Mouse (Mus musculus): ENCODE data around the gene Uts2r.

The Uts2r gene

DNA sequence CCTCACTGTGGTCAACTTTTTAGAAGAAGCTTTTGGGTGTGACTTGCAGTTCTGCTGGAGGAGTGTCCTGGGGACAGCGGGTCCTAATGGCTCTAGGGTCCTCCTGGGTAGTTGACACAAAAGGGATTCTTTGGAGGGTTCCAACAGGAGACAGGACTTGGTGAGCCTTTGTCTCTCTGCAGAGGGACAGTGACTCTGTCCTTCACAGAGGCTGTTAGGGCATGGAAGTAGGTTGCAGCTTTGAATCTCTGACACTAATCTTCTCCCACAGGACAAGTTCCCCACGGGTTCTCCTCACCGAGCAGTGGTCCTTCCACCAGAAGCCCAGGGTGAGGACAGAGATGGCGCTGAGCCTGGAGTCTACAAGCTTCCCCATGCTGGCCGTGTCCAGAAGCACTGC lies at the start of gene Uts2r:
Uts2r (plus strand) TSS at position 301 of the 400 bp plus-strand sequence.
- DNase-seq (ENCODE audit: low spot score): no peak

DNA sequence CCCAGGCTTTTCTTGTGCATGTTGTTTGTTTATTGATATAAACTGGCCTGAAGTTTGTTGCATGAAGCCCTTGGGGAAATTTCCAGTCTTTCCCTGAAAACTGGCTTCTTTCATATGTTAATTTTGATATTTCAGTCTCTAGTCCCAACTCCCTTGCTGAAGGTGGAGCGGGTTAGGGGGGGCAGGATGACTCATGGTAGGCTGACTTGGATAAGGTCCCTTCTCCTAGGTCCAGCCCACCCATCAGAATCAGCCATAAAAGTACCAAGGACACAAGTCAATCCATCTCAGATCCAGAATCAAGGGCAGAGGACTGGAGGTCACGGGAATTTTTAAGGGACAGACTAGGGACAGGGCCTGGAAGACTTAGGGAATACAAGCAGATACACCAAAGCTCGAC lies 49.0 kb upstream of the Uts2r start:
- no peak for DNase-seq (ENCODE audit: low spot score)

DNA sequence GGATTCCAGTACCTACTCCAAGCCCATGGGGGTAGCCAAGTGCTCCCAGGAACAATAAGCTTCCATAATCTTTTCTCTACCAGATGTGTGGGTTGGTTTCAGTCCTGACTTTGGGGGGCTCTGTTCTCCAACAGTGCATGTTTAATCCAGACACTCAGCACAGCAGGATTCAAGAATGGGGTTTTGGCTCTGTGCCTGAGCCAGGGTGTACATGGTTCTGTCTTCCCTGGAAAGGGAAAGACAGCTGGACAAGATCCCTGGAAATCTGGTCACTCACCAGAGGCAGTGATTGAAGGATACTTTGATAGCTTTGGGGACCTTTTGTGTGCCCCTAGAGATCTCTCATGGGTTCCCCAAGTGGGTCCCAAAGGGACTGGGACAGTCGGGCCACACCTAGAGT lies 48.5 kb upstream of the Uts2r start:
- DNase-seq (ENCODE audit: low spot score): no peak

DNA sequence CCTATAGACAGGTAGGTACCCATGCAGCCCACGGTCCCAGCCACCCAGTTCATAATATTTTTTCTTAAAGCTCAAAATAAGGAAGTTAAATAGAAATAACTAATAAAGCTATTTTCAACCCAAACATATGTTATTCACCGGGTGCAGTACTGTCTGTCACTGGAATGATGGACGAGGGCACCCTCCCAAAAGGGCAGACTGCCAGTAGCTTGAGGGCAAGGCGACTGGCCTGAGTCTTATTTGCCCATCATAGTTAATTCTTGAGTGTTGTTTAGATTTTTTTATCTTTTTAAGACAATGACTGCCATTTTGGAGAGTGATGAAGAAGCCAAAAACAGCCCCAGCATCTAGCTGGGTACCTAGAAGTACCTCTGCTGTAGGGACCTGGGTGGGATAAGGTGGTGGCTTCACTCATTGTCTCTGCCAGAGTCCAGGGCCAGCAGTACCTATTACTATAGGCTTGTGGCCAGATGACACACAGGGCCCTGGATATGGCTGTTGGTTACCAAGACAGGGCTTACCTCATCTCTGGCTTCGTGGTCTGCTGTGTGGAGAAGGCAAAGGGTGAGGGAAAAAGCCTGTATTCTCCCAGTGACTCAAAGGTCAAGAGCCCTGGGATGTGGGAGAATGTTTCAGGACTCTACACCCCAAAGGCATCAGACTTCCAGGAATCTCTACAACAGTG lies 47.8 kb upstream of the Uts2r start:
- DNase-seq (ENCODE audit: low spot score): no peak

DNA sequence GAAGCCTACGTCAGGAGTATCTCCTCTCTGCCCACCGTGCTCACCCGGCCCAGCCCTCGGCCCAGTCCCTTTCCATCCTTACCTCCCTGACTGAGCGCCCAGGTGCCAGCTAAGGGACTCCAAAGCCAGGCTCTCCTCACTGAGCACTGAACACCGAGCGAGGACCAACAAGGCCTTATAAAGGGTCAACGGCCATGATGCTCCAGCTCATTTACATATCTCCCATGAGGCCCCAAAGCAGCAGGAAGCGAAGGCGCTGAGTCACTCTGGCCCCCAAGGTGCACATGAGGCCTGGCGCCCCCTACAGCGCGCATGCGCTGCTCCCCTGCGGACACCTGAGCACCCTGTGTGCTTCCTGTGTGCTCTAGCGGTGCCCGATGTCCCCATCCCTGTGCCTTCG lies 42.0 kb upstream of the Uts2r start:
- DNase-seq (ENCODE audit: low spot score): no peak

DNA sequence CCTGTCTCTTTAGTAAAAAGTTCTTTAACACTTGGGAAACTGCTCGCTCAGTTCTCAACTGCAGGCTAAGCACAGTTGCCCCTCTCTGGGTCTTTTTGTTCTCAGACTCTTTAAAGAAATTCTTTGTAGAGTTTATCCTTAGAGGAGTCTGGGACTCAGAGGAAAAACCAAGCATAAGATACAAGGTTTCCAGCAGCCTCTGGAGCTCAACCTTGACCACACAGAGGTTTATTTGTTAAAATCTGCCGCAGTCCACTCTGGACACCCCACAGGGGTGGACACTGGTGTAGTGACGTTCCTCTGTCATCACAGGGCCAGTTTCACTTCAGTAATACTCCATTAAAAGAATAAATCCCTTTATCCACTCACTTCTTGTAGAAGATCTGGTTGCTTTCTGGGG lies 41.5 kb upstream of the Uts2r start, which contains the start of gene Tex19.2:
Tex19.2 (minus strand) TSS at position 101 of the 400 bp plus-strand sequence.
- no peak for DNase-seq (ENCODE audit: low spot score)

DNA sequence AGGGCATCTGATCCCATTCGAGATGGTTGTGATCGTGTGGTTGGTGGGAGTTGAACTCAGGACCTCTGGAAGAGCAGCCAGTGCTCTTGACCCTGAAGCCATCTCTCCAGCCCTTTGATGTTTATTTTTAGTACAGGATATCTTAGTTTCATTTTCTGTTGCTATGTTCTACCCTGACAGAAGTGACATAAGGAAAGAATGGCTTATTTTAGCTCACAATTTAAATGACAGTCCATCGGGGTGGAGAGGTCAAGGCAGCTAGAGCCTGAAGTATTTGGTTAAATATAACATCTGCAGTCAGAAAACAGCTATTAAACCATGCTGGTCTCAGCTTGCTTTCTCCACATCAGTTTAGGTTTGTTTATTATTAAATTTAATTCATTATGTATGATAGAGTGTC lies 38.9 kb upstream of the Uts2r start:
- no peak for DNase-seq (ENCODE audit: low spot score)

DNA sequence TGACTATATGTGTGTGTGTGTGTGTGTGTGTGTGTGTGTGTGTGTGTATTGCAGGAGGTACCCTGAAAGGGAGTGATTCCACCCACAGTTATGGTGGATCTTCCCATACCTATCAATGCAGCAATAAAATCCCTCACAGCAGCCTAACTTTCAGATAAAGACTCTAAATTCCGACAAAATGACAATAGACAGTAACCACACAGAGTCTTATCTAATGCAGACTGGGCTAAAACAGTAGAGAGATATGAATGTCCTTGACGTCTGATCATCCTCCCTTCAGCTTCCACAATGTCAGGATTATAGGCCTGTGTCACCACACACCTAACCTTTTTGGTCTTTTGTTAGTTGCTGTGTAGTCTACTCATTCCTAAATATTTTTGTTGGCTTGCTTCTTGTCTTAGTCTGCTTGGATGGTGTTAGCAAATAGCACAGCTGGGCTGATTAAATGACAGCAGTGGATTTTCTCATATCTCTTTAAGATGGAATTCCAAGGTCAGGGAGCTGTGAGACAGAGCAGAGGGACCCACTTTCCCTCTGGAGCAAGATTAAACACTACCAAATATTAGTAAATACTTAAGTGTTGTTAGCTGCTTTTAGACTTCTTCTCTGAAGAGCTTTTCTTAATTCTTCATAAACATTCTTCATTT lies 37.9 kb upstream of the Uts2r start:
- DNase-seq (ENCODE audit: low spot score): no peak

DNA sequence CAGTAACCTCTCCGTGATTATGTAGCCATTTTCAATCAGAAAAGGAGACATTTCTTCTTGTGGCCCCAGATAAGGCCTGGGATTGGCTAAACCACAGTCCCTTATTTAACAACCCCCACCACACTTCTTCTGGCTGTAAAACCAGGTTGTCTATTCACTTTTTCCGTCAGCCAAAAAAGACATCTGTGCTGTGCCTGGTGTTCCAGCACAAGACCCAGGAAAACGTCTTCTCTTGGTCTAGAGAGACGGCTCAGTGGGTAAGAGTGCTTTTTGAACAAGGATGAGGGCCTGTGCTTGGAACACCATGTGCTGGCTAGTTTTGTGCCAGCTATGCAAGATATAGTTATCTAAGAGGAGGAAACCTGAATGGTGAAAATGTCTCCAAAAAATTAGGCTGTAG lies 36.6 kb upstream of the Uts2r start:
- DNase-seq (ENCODE audit: low spot score): no peak

DNA sequence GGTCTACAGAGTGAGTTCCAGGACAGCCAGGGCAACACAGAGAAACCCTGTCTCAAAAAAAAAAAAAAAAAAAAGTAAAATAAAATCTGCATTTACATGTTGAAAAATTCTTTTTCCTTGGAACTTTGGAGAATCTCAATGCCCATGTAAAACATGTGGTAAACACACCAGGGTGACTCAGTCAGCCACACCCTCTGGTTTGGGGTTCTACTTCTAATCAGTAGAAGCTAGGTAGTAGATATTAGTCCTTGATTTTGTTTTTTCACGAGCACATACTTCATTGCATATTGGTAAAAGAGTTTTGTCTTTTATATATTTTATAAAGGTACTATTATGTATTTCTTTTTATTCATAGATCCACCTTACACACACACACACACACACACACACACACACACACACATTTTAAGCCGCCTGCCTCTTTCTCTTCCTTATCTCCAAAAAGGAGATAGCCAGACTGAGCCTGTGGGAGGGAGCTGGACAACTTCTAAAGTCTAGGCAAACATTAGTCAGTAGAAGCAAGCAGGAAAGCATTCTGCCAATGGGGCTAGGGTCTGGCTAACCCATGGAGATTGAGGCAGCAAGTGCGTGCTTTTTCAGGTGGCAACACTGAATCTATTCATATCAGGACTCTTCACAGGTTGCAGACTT lies 34.4 kb upstream of the Uts2r start:
- no peak for DNase-seq (ENCODE audit: low spot score)

DNA sequence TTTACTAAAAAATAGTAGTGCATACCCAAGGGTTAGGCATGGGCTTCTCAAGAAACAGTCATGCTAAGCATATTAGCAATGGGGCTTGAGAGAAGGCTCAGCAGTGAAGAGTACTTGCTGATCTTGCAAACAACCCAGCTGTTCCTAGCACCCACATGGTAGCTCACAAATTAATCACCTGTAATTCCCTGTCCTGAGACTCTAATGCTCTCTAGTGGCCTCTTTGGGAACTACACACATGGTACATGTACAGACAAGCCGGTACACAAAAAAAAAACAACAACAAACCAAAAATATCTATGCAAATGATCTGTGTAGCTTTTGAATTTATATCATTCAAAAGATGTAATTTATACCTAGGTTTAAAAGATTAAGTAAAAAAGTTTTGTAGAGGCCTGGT lies 33.7 kb upstream of the Uts2r start:
- no peak for DNase-seq (ENCODE audit: low spot score)

DNA sequence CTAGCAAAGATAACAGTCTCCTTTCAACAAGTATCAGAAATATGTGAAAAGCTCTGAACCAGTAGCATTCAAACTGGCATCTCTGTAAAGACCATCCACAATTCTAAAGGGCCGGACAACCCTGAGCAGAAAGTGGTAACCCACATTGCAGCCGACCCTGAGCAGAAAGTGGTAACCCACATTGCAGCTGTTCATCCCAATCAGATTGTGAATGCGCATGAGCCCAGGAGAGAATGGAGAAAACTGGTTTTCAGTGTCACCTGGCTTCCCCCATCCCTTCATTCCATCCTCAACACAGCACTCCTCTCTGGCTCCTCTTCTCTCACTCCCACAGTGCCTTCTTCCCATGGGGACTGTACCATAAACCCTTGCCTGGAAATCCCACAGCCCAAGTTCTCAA lies 32.6 kb upstream of the Uts2r start:
- DNase-seq (ENCODE audit: low spot score): no peak

DNA sequence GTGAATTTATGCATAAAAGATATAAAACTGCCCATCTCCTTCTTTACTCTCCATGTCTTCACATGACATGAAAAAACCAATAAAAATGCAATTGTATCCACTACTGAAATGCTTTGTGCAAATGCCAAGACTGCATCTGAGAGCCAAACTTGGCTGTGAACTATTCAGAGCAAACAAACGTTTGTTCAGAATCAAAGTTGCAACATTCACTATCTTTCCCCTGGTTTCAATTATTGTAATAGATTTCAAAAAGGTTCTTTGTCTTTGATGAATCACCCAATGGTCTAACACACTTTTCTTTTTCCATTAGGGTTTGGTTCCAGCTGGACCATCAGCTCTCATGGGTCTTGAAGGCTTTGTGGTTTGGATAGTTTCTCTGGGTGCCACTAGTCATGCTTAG lies 30.5 kb upstream of the Uts2r start:
- no peak for DNase-seq (ENCODE audit: low spot score)

DNA sequence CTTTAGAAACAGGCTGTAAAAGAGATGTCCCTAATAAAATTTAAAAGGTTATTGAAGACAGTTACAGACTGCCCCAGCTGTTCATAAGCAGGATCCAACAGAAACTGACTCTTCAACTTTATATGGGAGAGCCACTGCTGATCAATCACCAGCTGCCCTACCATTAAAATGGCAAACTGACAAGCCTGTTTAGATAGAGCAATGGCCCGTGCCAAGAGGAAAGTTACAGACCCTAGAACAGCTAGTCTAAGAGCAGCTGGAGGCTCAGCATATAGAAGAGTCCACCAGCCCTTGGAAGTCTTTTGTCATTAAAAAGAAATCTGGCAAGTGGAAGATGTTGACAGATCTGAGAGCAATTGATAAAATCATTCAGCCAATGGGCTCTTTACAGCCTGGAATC lies 25.5 kb upstream of the Uts2r start:
- no peak for DNase-seq (ENCODE audit: low spot score)

DNA sequence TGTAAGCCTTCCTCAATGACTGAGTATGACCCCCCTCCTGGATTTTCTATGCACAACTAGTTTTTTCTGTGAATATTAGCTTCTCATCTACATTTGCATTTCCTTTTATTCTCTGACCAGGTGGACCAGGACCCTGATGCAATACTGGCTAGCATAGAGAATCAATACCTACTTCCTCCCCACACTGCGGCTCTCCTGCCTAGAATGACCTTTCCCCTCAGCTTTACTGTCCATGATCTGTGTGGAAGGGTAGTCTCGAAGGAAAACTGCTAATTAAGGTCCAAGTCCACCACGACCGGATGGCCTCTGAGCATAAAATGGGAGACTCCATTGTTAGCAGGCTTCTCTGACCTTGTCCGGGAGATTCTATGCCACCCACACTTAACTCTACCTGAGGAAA lies 22.4 kb upstream of the Uts2r start:
- no peak for DNase-seq (ENCODE audit: low spot score)

DNA sequence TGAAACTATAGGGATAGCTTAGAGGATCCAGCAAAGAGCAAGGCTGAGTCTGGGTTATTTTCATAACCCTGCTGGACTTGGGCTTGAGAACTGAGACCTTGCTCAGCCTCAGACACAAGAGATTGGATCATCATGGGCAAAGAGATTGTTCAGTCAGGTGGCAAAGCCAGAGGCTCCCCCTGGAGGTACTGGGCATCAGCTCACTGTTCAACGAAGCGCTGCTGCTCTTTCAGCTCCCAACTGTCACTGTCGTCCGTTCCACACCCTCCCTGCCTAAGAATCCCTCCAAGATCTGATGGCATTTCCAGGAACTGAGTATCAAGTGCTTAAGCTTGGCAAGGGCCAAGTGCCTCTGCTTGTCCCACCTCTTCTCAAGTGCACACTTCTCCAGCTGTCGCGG lies 21.3 kb upstream of the Uts2r start:
- no peak for DNase-seq (ENCODE audit: low spot score)

DNA sequence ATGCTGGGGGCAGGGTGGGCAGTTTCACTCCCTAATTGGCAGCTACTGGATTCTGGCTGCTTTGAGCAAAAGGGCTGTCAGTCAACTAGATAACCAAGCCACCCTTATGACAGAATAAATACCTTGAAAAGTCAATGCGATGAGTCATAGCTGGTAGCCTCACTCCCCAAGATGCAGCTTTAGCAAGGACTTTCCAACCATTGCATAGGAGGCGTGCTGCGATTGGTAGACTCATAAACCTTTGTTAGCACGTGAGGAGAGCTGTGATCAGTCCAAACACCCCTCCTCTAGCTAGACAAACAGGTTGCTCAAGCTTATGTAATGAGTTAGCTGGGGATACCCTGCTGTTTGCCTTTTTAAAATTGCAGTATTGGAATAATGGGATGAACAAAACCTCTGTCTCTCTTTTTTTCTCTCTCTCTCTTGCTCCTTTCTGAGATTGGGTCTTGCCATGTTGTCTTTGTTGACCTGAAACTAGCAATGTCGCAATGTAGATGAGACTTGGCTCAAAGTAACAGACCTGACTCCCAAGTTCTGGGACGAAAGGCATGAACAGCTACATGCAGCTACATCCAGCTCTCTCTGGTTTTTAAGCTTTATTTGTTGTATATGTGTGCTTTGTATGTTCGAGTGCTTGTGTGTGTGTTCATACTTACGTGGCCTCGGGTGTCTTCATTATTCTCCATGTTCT lies 16.6 kb upstream of the Uts2r start:
- DNase-seq (ENCODE audit: low spot score): no peak

DNA sequence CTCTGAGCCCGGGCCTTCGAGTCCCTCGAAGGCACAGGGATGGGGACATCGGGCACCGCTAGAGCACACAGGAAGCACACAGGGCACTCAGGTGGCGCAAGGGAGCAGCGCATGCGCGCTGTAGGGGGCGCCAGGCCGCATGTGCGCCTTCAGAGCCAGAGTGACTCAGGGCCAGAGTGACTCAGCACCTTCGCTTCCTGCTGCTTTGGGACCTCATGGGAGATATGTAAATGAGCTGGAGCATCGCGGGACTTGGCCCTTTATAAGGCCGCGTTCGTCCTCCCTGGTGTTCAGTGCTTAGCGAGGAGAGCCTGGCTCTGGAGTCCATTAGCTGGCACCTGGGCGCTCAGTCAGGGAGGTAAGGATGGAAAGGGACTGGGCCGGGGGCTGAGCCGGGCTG lies 14.2 kb upstream of the Uts2r start, which contains the start of gene Tex19.1:
Tex19.1 (plus strand) TSS at position 279 of the 400 bp plus-strand sequence.
- DNase-seq (ENCODE audit: low spot score): no peak

DNA sequence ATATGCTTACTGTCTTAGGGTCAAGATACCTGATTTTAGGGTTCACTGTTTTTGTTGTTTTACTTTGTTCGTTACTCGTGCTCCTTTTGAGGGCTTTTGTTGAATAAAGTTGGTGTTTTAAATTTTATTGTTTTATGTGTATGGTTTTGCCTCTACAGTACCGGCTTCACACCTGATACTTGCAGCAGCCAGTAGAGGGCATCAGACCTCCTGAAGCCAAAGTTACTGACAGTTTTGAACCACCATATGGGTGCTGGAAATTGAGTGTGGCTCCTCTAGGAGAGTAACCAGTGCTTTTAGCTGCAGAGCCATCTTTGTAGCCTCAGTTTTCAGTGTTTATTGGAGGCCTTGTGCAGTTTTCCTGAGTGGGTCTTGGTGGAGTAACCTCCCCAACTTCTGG lies 11.9 kb upstream of the Uts2r start:
- no peak for DNase-seq (ENCODE audit: low spot score)

DNA sequence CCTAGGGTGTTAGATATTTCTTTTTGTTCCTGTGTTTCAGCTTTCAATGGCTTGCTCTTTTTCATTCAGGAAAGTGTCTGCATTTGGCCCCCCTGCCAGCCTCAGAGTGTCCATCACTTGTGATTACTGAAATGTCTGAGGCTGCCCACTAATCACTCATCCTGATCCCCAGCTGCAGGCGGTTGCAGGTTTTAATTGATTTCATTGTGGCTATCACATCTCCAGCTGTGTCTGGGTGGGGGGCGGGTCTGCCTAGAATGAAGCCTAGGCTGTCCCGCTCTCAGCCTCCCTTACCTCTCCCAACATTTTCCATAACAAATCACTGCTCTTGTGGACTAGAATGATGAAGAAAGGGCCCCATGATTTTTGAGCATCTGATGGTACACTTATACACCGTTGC lies 5.9 kb upstream of the Uts2r start:
- no peak for DNase-seq (ENCODE audit: low spot score)

DNA sequence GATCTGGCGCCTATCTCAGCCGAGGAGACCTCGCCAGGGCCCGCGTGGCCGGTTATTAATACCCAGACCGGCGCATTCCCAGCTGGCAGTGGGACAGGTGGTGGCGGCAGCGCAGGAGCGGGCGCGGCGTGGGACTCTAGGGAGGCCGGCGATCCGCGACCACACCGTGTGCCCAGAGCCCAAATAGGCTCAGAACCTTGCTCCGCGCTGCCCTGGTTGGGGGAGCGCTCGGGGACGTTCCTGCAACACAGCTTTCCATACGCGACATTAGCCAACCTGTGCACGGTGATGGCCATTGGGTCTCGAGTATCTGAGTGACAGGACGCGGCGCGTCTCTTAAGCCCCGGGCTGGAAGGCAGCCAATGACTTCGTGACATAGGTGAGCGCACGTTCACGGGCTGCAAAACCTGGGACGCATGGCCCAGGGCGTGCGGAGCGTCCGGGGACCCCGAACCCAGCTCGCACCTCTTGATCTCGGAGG lies 3.6 kb upstream of the Uts2r start:
- no peak for DNase-seq (ENCODE audit: low spot score)

DNA sequence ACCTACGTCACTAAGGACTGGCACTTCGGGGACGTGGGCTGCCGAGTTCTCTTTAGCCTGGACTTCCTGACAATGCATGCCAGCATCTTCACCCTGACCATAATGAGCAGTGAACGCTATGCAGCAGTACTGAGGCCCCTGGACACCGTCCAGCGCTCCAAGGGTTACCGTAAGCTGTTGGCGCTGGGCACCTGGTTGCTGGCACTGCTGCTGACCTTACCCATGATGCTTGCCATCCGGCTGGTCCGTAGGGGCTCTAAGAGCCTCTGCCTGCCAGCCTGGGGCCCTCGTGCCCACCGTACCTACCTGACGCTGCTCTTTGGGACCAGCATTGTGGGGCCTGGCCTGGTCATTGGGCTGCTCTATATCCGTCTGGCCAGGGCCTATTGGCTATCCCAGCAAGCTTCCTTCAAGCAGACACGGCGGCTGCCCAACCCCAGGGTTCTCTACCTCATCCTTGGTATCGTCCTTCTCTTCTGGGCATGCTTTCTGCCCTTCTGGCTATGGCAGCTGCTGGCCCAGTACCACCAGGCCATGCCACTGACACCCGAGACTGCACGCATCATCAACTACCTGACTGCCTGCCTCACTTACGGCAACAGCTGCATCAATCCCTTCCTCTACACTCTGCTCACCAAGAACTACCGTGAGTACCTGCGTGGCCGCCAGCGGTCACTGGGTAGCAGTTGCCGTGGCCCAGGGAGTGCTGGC lies 720 bp downstream of the Uts2r start:
- no peak for DNase-seq (ENCODE audit: low spot score)
